Mouse (Mus musculus) limb, embryonic 11.5 days (tissue): ENCODE data around the gene Tmem135. TPM values are rescaled to one million over a fixed set of nuclear protein-coding genes. Genes with fewer than 3 reads are reported as not detected.

ENCODE experiments used
- ATAC-seq: fragments of 200-750 bp; cut with Nextera tagmentation; 2 replicates; pipeline ENCODE4 v1.8.0; 2017; ENCODE audit warnings: low read depth; ENCODE audit not compliant: insufficient number of reproducible peaks, low FRiP score, low TSS enrichment
- DNase-seq: peaks from one replicate; pipeline ENCODE4 v3.0.0-alpha.2; 2015; ENCODE audit warnings: low spot score
- H3K27ac ChIP-seq: fragments of 300-500 bp; sonication (generic); replicated peaks from 2 replicates; pipeline ENCODE4 v1.5.1; 2014; ENCODE audit warnings: low read depth, mild to moderate bottlenecking, low read length
- H3K27me3 ChIP-seq: fragments of 300-500 bp; sonication (generic); 2 replicates; pipeline ENCODE4 v1.6.1; 2014; ENCODE audit warnings: mild to moderate bottlenecking, low read length, mixed read lengths; ENCODE audit not compliant: control insufficient read depth, insufficient read depth
- H3K36me3 ChIP-seq: fragments of 300-500 bp; sonication (generic); 2 replicates; pipeline ENCODE4 v1.6.1; 2014; ENCODE audit warnings: mild to moderate bottlenecking, low read length, moderate library complexity, mixed read lengths; ENCODE audit not compliant: control insufficient read depth, insufficient read depth
- H3K4me1 ChIP-seq: fragments of 300-500 bp; sonication (generic); 2 replicates; pipeline ENCODE4 v1.6.1; 2014; ENCODE audit warnings: low read length, mixed read lengths; ENCODE audit not compliant: control insufficient read depth, insufficient read depth
- H3K4me2 ChIP-seq: fragments of 300-500 bp; sonication (generic); 2 replicates; pipeline ENCODE4 v1.6.1; 2014; ENCODE audit warnings: low read depth, mild to moderate bottlenecking, moderate library complexity; ENCODE audit not compliant: severe bottlenecking
- H3K4me3 ChIP-seq: fragments of 300-500 bp; sonication (generic); 2 replicates; pipeline ENCODE4 v1.5.1; 2014; ENCODE audit warnings: low read depth, low read length
- H3K9ac ChIP-seq: fragments of 300-500 bp; sonication (generic); 2 replicates; pipeline ENCODE4 v1.6.1; 2014; ENCODE audit warnings: mild to moderate bottlenecking, low read length
- H3K9me3 ChIP-seq: fragments of 300-500 bp; sonication (generic); 2 replicates; pipeline ENCODE4 v1.6.1; 2016; ENCODE audit warnings: low read length; ENCODE audit not compliant: control insufficient read depth
- WGBS: fragments of 180-500 bp; shearing (Covaris S2); extraction: QIAGEN DNeasy Blood & Tissue Kit; methylation state at CpG from one replicate; pipeline ENCODE4 v1.1.7; 2014; 5-methylcytosine and 5-hydroxymethylcytosine counted together
- polyA plus RNA-seq: library from polyadenylated mRNA; unstranded; fragments of >200 nt; fragmentation: Nextera tagmentation; extraction: Ambion mirVana; gene quantifications from 2 replicates; pipeline ENCODE4 v1.2.1, GENCODE M21; 2014

Tmem135 gene
- polyA plus RNA-seq, 1 experiment from 2014 or later: 18.3 TPM

GRCm38 (mm10) chr7:89423194-89423593, 19.2 kb upstream of the Tmem135 start:
- Histone ChIP-seq H3K9ac (no peak overlapping the region), H3K27me3 (no peaks in the 10 kb centered on the region), H3K4me2 (no peak overlapping the region), H3K4me1 (0 out of 2 replicates have a peak, but pooled peaks cover 4% of the 10 kb centered on the region), H3K4me3 (no peak overlapping the region), H3K9me3 (no peaks in the 10 kb centered on the region), H3K27ac (no peak overlapping the region), H3K36me3 (no peaks in the 10 kb centered on the region)
- 8% methylated on average over 5 of the region's 5 CpGs for WGBS
- ATAC-seq (no peak), DNase-seq (no peak)

GRCm38 (mm10) chr7:89422650-89423049, 18.6 kb upstream of the Tmem135 start:
- ATAC-seq: no peak
- H3K4me1 ChIP-seq: 0 out of 2 replicates have a peak, but pooled peaks cover 4% of the 10 kb centered on the region
- WGBS: 39% methylated on average over 8 of the region's 8 CpGs

GRCm38 (mm10) chr7:89421294-89421693, 17.3 kb upstream of the Tmem135 start:
- Histone ChIP-seq H3K4me1 (0 out of 2 replicates have a peak, but pooled peaks cover 4% of the 10 kb centered on the region), H3K4me3 (no peak overlapping the region), H3K9ac (no peak overlapping the region), H3K9me3 (no peaks in the 10 kb centered on the region), H3K27me3 (no peaks in the 10 kb centered on the region), H3K4me2 (no peak overlapping the region), H3K36me3 (no peaks in the 10 kb centered on the region), H3K27ac (no peak overlapping the region)
- DNase-seq (no peak), ATAC-seq (no peak)
- WGBS: 95% methylated on average over 5 of the region's 5 CpGs

More at GRCm38 (mm10) chr7:89422650-89423049, 18.6 kb upstream of the Tmem135 start:
- Histone ChIP-seq H3K9me3 (no peaks in the 10 kb centered on the region), H3K27ac (no peak overlapping the region), H3K36me3 (no peaks in the 10 kb centered on the region), H3K4me2 (no peak overlapping the region), H3K9ac (no peak overlapping the region), H3K4me3 (no peak overlapping the region), H3K27me3 (no peaks in the 10 kb centered on the region)
- DNase-seq: no peak

GRCm38 (mm10) chr7:89418917-89419679, 15.1 kb upstream of the Tmem135 start:
- Histone ChIP-seq H3K27ac (no peak overlapping the region), H3K36me3 (no peaks in the 10 kb centered on the region), H3K27me3 (no peaks in the 10 kb centered on the region), H3K9me3 (no peaks in the 10 kb centered on the region), H3K4me1 (no peaks in the 10 kb centered on the region), H3K4me2 (no peak overlapping the region), H3K4me3 (no peak overlapping the region), H3K9ac (no peak overlapping the region)
- ATAC-seq (no peak), DNase-seq (no peak)
- 69% methylated on average over 3 of the region's 3 CpGs for WGBS

- WGBS: 54% methylated on average over 8 of the region's 8 CpGs
- H3K4me3 ChIP-seq: no peak overlapping the region
- no peak overlapping the region for H3K4me2 ChIP-seq
- no peak for DNase-seq
- no peak for ATAC-seq
- no peak overlapping the region for H3K9ac ChIP-seq
- H3K27ac ChIP-seq: no peak overlapping the region
- no peaks in the 10 kb centered on the region for H3K9me3 ChIP-seq
- H3K36me3 ChIP-seq: no peaks in the 10 kb centered on the region
- H3K4me1 ChIP-seq: no peaks in the 10 kb centered on the region
- H3K27me3 ChIP-seq: no peaks in the 10 kb centered on the region
Measured at GRCm38 (mm10) chr7:89418127-89418653, 14.2 kb upstream of the Tmem135 start.

- no peaks in the 10 kb centered on the region for H3K9me3 ChIP-seq
- H3K36me3 ChIP-seq: no peaks in the 10 kb centered on the region
- H3K4me3 ChIP-seq: no peak overlapping the region
- 59% methylated on average over 2 of the region's 2 CpGs for WGBS
- no peaks in the 10 kb centered on the region for H3K27me3 ChIP-seq
- H3K27ac ChIP-seq: no peak overlapping the region
- no peak for ATAC-seq
- H3K9ac ChIP-seq: no peak overlapping the region
- H3K4me2 ChIP-seq: no peak overlapping the region
- no peaks in the 10 kb centered on the region for H3K4me1 ChIP-seq
- no peak for DNase-seq
Measured at GRCm38 (mm10) chr7:89417707-89418106, 13.7 kb upstream of the Tmem135 start.

GRCm38 (mm10) chr7:89416027-89416426, 12.0 kb upstream of the Tmem135 start:
- no peaks in the 10 kb centered on the region for H3K9me3 ChIP-seq
- no peak overlapping the region for H3K4me3 ChIP-seq
- no peak overlapping the region for H3K4me2 ChIP-seq
- H3K27me3 ChIP-seq: no peaks in the 10 kb centered on the region
- DNase-seq (no peak), ATAC-seq (no peak)
- H3K27ac ChIP-seq: no peak overlapping the region
- H3K9ac ChIP-seq: no peak overlapping the region
- WGBS: 75% methylated on average over 4 of the region's 4 CpGs
- no peaks in the 10 kb centered on the region for H3K36me3 ChIP-seq
- no peaks in the 10 kb centered on the region for H3K4me1 ChIP-seq

GRCm38 (mm10) chr7:89412094-89412493, 8.1 kb upstream of the Tmem135 start:
- H3K36me3 ChIP-seq: peaks cover 2% of the 10 kb centered on the region; the same call in 1 of the 2 replicates
- H3K4me2 ChIP-seq: no peak overlapping the region
- no peaks in the 10 kb centered on the region for H3K27me3 ChIP-seq
- no peak for ATAC-seq
- no peak overlapping the region for H3K4me3 ChIP-seq
- H3K9me3 ChIP-seq: no peaks in the 10 kb centered on the region
- DNase-seq: no peak
- H3K27ac ChIP-seq: no peak overlapping the region
- no peak overlapping the region for H3K9ac ChIP-seq
- WGBS: 91% methylated on average over 7 of the region's 7 CpGs
- H3K4me1 ChIP-seq: peaks cover 11% of the 10 kb centered on the region
